Mouse (Mus musculus) embryonic facial prominence, embryonic 15.5 days (tissue): Measurements from ENCODE around the gene Fam78a. TPM values are rescaled to one million over a fixed set of nuclear protein-coding genes. Genes with fewer than 3 reads are reported as not detected.

ENCODE experiments used
- ATAC-seq: fragments of 200-750 bp; cut with Nextera tagmentation; 2 replicates; pipeline ENCODE4 v1.8.0; 2017; ENCODE audit warnings: low read depth, moderate TSS enrichment; ENCODE audit not compliant: insufficient number of reproducible peaks, low FRiP score, low TSS enrichment
- H3K27ac ChIP-seq: fragments of 300-500 bp; sonication (generic); replicated peaks from 2 replicates; pipeline ENCODE4 v1.5.1; 2015; ENCODE audit warnings: mild to moderate bottlenecking, inconsistent platforms
- H3K27me3 ChIP-seq: fragments of 300-500 bp; sonication (generic); 2 replicates; pipeline ENCODE4 v1.6.1; 2015; ENCODE audit warnings: inconsistent platforms
- H3K36me3 ChIP-seq: fragments of 300-500 bp; sonication (generic); 2 replicates; pipeline ENCODE4 v1.6.1; 2015; ENCODE audit warnings: mild to moderate bottlenecking, inconsistent platforms
- H3K4me1 ChIP-seq: fragments of 300-500 bp; sonication (generic); 2 replicates; pipeline ENCODE4 v1.6.1; 2015; ENCODE audit warnings: inconsistent platforms
- H3K4me2 ChIP-seq: fragments of 300-500 bp; sonication (generic); replicated peaks from 2 replicates; pipeline ENCODE4 v1.6.1; 2015; ENCODE audit warnings: mild to moderate bottlenecking, inconsistent platforms
- H3K4me3 ChIP-seq: fragments of 300-500 bp; sonication (generic); replicated peaks from 2 replicates; pipeline ENCODE4 v1.5.1; 2015; ENCODE audit warnings: mild to moderate bottlenecking, inconsistent platforms
- H3K9ac ChIP-seq: fragments of 300-500 bp; sonication (generic); 2 replicates; pipeline ENCODE4 v1.6.1; 2015; ENCODE audit warnings: inconsistent platforms
- H3K9me3 ChIP-seq: fragments of 300-500 bp; sonication (generic); replicated peaks from 2 replicates; pipeline ENCODE4 v1.6.1; 2016; ENCODE audit warnings: inconsistent platforms
- WGBS: fragments of 180-500 bp; shearing (Covaris S2); methylation state at CpG from one replicate; pipeline ENCODE4 v1.1.7; 2015; 5-methylcytosine and 5-hydroxymethylcytosine counted together
- polyA plus RNA-seq: library from polyadenylated mRNA; unstranded; fragments of >200 nt; fragmentation: Nextera tagmentation; extraction: Ambion mirVana; gene quantifications from 2 replicates; pipeline ENCODE4 v1.2.1, GENCODE M21; 2015

Gene Fam78a
- polyA plus RNA-seq, 1 experiment from 2014 or later = 3.9 TPM

DNA sequence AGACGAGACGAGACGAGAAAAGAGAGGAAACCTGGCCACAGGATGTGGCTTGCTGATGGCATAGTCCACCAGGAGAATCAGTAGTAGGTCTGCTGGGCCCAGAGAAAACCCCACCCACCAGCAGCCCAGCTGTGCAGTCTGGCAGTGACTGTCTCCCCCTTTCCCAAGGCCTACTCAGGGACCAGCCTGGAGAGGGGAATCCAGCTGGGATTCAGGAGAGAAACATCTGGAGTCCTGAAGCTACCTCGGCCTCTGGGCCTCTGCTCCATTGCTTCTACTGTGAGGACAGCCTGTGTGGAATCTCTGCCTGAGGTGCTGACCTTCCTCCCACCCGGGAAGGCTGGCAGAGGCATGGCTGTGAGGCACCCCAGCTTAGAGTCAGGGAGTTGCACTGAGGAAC lies 36.5 kb upstream of the Fam78a start:
- Histone ChIP-seq H3K4me3 (no peak overlapping the region), H3K27me3 (no peaks in the 10 kb centered on the region), H3K36me3 (no peaks in the 10 kb centered on the region), H3K9ac (no peak overlapping the region), H3K9me3 (no peaks in the 10 kb centered on the region), H3K4me2 (no peak overlapping the region), H3K4me1 (no peaks in the 10 kb centered on the region), H3K27ac (no peak overlapping the region)
- ATAC-seq = no peak
- WGBS = 39% methylated on average over 5 of the region's 5 CpGs

GRCm38 (mm10) chr2:32119802-32120750 lies 35.4 kb upstream of the Fam78a start:
- no peak overlapping the region for H3K9ac ChIP-seq
- H3K4me1 ChIP-seq = no peaks in the 10 kb centered on the region
- H3K4me2 ChIP-seq = no peak overlapping the region
- no peak overlapping the region for H3K4me3 ChIP-seq
- H3K36me3 ChIP-seq = no peaks in the 10 kb centered on the region
- 84% methylated on average over 20 of the region's 20 CpGs for WGBS
- H3K27ac ChIP-seq = no peak overlapping the region; the same call in 1 of the 2 replicates
- no peaks in the 10 kb centered on the region for H3K9me3 ChIP-seq
- no peaks in the 10 kb centered on the region for H3K27me3 ChIP-seq
- no peak for ATAC-seq

DNA sequence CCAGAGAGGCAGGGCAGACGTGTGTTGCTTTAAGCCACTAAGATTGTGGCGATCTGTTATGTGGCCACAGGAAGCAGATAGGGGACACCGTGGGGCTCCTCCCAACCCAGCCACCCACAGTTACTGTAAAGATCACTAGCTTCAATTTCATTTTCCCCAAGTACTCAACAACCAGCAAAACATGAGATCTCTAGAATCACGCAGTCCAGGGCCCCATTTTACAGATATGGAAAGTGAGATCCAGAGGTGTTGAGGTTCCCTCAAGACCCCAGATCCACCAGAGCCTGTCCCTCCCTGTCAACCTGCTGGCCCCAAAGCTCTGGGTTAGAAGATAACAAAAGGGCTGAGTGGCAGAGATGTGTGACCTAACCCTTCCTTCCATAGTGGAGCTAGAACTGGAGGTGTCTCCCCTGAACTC lies 31.2 kb upstream of the Fam78a start:
- Histone ChIP-seq H3K9ac (no peak overlapping the region), H3K9me3 (no peaks in the 10 kb centered on the region), H3K4me3 (no peak overlapping the region), H3K4me1 (no peaks in the 10 kb centered on the region), H3K36me3 (no peaks in the 10 kb centered on the region), H3K4me2 (no peak overlapping the region), H3K27ac (no peak overlapping the region), H3K27me3 (no peaks in the 10 kb centered on the region)
- ATAC-seq = no peak
- WGBS = 86% methylated on average over 4 of the region's 4 CpGs

GRCm38 (mm10) chr2:32112548-32112947 lies 27.9 kb upstream of the Fam78a start:
- Histone ChIP-seq H3K27me3 (no peaks in the 10 kb centered on the region), H3K9me3 (no peaks in the 10 kb centered on the region), H3K36me3 (no peaks in the 10 kb centered on the region), H3K27ac (no peak overlapping the region), H3K9ac (no peak overlapping the region), H3K4me2 (no peak overlapping the region), H3K4me1 (no peaks in the 10 kb centered on the region), H3K4me3 (no peak overlapping the region)
- WGBS = 70% methylated on average over 2 of the region's 2 CpGs
- no peak for ATAC-seq

DNA sequence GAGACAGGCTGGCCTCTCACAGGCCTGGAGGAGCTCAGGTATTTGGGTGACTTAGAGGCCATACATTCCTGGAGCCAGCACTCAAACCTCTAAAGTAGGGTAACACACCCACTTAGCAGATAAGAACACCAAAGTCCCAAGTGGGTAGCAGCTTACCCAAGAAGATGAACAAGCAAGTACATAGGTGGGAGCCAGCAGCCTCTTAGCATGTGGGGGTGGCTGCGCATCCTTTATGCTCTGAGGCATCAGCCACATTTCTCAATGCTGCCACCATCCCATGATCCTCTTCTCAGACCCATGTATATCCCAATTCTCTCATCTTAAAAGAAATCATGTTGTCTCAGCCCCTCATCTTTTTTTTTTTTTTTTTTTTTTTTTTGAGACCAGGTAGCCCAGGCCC lies 26.6 kb upstream of the Fam78a start:
- Histone ChIP-seq H3K36me3 (no peaks in the 10 kb centered on the region), H3K9ac (no peak overlapping the region), H3K4me1 (no peaks in the 10 kb centered on the region), H3K4me3 (no peak overlapping the region), H3K9me3 (no peaks in the 10 kb centered on the region), H3K27me3 (no peaks in the 10 kb centered on the region), H3K27ac (no peak overlapping the region), H3K4me2 (no peak overlapping the region)
- no peak for ATAC-seq
- WGBS = 95% methylated on average over 1 of the region's 1 CpGs

DNA sequence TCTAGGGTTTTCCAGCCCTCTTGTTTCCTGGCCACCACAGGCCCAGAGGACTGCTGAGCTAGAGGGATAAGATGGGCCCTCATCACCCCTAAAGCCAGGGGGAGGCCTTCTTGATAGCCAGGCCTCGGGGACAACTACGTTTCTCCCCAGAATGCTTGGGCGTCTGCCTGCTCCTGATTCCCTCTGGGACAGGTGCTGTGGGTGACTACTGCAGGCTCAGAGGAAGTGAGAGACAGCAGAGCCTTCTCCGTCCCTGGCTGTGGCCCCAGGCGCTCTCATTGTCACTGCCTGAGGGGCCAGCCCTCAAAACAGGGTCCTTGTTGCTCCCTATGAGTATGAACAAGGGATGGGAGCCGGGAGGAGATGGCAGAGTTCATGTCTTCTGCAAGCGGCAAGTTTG lies 21.3 kb upstream of the Fam78a start:
- Histone ChIP-seq H3K27ac (no peak overlapping the region), H3K4me3 (no peak overlapping the region), H3K9ac (no peak overlapping the region), H3K27me3 (no peaks in the 10 kb centered on the region), H3K36me3 (no peaks in the 10 kb centered on the region), H3K4me1 (0 out of 2 replicates have a peak, but pooled peaks cover 7% of the 10 kb centered on the region), H3K4me2 (no peak overlapping the region), H3K9me3 (no peaks in the 10 kb centered on the region)
- no peak for ATAC-seq
- WGBS = 79% methylated on average over 7 of the region's 7 CpGs

- no peaks in the 10 kb centered on the region for H3K36me3 ChIP-seq
- 78% methylated on average over 16 of the region's 16 CpGs for WGBS
These were observed 20.7 kb upstream of the Fam78a start for GRCm38 (mm10) chr2:32105117-32105913.

GRCm38 (mm10) chr2:32104122-32104521 lies 19.5 kb upstream of the Fam78a start:
- H3K27ac ChIP-seq = no peak overlapping the region
- H3K4me2 ChIP-seq = no peak overlapping the region
- H3K4me1 ChIP-seq = 0 out of 2 replicates have a peak, but pooled peaks cover 7% of the 10 kb centered on the region
- H3K9ac ChIP-seq = no peak overlapping the region
- H3K27me3 ChIP-seq = no peaks in the 10 kb centered on the region
- no peak for ATAC-seq
- H3K9me3 ChIP-seq = no peaks in the 10 kb centered on the region
- H3K4me3 ChIP-seq = no peak overlapping the region
- H3K36me3 ChIP-seq = no peaks in the 10 kb centered on the region
- 78% methylated on average over 7 of the region's 7 CpGs for WGBS

More at GRCm38 (mm10) chr2:32105117-32105913, 20.7 kb upstream of the Fam78a start:
- Histone ChIP-seq H3K4me1 (0 out of 2 replicates have a peak, but pooled peaks cover 7% of the 10 kb centered on the region), H3K9ac (no peak overlapping the region), H3K27me3 (no peaks in the 10 kb centered on the region), H3K9me3 (no peaks in the 10 kb centered on the region), H3K4me3 (no peak overlapping the region), H3K27ac (no peak overlapping the region), H3K4me2 (no peak overlapping the region)
- no peak for ATAC-seq

- Histone ChIP-seq H3K27me3 (no peaks in the 10 kb centered on the region), H3K9me3 (no peaks in the 10 kb centered on the region), H3K27ac (no peak overlapping the region), H3K4me2 (no peak overlapping the region), H3K9ac (no peak overlapping the region), H3K4me3 (no peak overlapping the region), H3K4me1 (0 out of 2 replicates have a peak, but pooled peaks cover 7% of the 10 kb centered on the region), H3K36me3 (no peaks in the 10 kb centered on the region)
- 69% methylated on average over 7 of the region's 7 CpGs for WGBS
- no peak for ATAC-seq
These were observed 18.9 kb upstream of the Fam78a start for GRCm38 (mm10) chr2:32103557-32103956.

GRCm38 (mm10) chr2:32102944-32103343 lies 18.3 kb upstream of the Fam78a start:
- Histone ChIP-seq H3K27ac (no peak overlapping the region), H3K9me3 (no peaks in the 10 kb centered on the region), H3K4me3 (no peak overlapping the region), H3K4me2 (no peak overlapping the region), H3K27me3 (no peaks in the 10 kb centered on the region), H3K4me1 (0 out of 2 replicates have a peak, but pooled peaks cover 7% of the 10 kb centered on the region), H3K9ac (no peak overlapping the region), H3K36me3 (no peaks in the 10 kb centered on the region)
- no peak for ATAC-seq
- 54% methylated on average over 5 of the region's 5 CpGs for WGBS

GRCm38 (mm10) chr2:32096122-32096420 lies 11.4 kb upstream of the Fam78a start:
- H3K9ac ChIP-seq = peak overlapping the region; percentile 26; the same call in 1 of the 2 replicates
- H3K36me3 ChIP-seq = no peaks in the 10 kb centered on the region
- 82% methylated on average over 10 of the region's 10 CpGs for WGBS
- no peaks in the 10 kb centered on the region for H3K9me3 ChIP-seq
- H3K4me3 ChIP-seq = peak overlapping the region; percentile 34
- peak overlapping the region; percentile 34; the same call in 1 of the 2 replicates for H3K27ac ChIP-seq
- ATAC-seq = 0 out of 2 replicates have a peak, but pooled peaks have one; percentile 5
- no peaks in the 10 kb centered on the region for H3K27me3 ChIP-seq
- peak overlapping the region; percentile 50 for H3K4me2 ChIP-seq
- H3K4me1 ChIP-seq = peaks cover 10% of the 10 kb centered on the region
